Mouse (Mus musculus): ENCODE results near the gene Olfr1357. TPM values are rescaled to one million over a fixed set of nuclear protein-coding genes. Genes with fewer than 3 reads are reported as not detected.
"Not testable (repeated sequence)": the region's sequence is repeated elsewhere in the genome, so short reads cannot be mapped to it uniquely, and the experiment has no call there.

Olfr1357 gene
- not detected in 2 replicates for polyA plus RNA-seq (2012; rRNA removed)
- polyA plus RNA-seq (2014; fragmentation: Nextera tagmentation; extraction: Ambion mirVana) = not detected in 2 replicates

DNA sequence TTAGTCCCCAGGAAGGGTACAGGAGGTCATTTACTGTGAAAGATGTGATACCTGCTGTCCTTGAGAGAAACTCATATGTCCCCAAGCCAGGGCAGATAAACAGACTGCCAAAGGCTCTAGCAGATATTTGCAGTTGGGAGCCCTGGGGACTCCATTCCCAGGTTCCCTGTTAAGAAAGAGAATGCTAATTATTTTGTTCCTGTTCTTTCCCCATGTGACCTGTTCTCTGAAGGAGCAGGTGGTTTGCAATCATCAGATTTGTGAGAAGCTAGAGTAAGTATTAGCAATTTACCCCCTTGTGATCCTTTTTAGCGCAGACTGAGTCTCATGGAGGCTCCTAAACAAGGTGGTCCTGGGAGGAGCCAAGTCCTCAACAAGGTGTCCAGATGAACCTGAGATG, at the start of gene Olfr1357:
Gene Olfr1357, minus strand, starts transcription at position 101 of the 400 bp plus-strand sequence.
- Histone ChIP-seq H3K4me1 (ENCODE audit: control insufficient read depth, insufficient read depth, low read length) (no peaks in the 10 kb centered on the region), H3K9me3 (ENCODE audit: control insufficient read depth, low read length) (no peaks in the 10 kb centered on the region), H3K9ac (ENCODE audit: low read depth, low read length, severe bottlenecking) (no peak within 1 kb of the TSS), H3K4me2 (replicated peaks; ENCODE audit: low read depth, low read length, severe bottlenecking) (no peak within 1 kb of the TSS), H3K36me3 (ENCODE audit: control insufficient read depth, insufficient read depth, low read length) (no peaks in the 10 kb centered on the region), H3K27ac (replicated peaks; ENCODE audit: low read depth, low read length) (no peak within 1 kb of the TSS), H3K4me3 (replicated peaks; ENCODE audit: low read length) (no peak within 1 kb of the TSS), H3K27me3 (ENCODE audit: control insufficient read depth, insufficient read depth, low read length) (no peaks in the 10 kb centered on the region)
- DNase-seq (ENCODE audit: low spot score) = no peak
- ATAC-seq (ENCODE audit: low FRiP score, low read depth) = no peak
- 89% methylated on average over 1 of the region's 1 CpGs for WGBS
- no peak for TF ChIP-seq POLR2A (IDR thresholded peaks at IDR 0.05; ENCODE audit: borderline replicate concordance, extremely low read depth, insufficient read depth, insufficient read length)

DNA sequence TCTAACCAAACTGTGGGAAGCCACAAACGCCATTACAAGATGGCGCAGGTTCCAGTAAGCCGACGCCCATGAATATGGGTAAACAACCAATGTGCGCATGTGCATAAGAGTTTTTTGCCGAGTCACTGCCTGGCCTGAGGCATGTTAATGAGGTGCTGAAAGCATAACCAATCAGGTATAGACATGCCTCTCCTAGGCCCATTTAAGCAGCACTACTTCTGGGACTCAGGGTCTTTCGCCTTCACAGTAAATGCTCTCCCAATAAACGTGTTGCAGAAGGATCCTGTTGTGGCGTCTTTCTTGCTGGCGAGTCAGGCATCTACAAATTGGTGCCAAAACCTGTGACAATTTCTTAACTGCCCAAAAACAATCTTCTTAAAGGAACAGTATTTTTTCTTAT, 48.8 kb upstream of the Olfr1357 start:
- ATAC-seq (ENCODE audit: low FRiP score, low read depth); DNase-seq (ENCODE audit: low spot score); H3K4me2 ChIP-seq (replicated peaks; ENCODE audit: low read depth, low read length, severe bottlenecking); H3K27me3 ChIP-seq (ENCODE audit: control insufficient read depth, insufficient read depth, low read length); H3K9me3 ChIP-seq (ENCODE audit: control insufficient read depth, low read length); H3K9ac ChIP-seq (ENCODE audit: low read depth, low read length, severe bottlenecking); H3K4me3 ChIP-seq (replicated peaks; ENCODE audit: low read length); H3K4me1 ChIP-seq (ENCODE audit: control insufficient read depth, insufficient read depth, low read length); H3K27ac ChIP-seq (replicated peaks; ENCODE audit: low read depth, low read length); H3K36me3 ChIP-seq (ENCODE audit: control insufficient read depth, insufficient read depth, low read length): not testable (repeated sequence)
- 89% methylated on average over 10 of the region's 10 CpGs for WGBS

DNA sequence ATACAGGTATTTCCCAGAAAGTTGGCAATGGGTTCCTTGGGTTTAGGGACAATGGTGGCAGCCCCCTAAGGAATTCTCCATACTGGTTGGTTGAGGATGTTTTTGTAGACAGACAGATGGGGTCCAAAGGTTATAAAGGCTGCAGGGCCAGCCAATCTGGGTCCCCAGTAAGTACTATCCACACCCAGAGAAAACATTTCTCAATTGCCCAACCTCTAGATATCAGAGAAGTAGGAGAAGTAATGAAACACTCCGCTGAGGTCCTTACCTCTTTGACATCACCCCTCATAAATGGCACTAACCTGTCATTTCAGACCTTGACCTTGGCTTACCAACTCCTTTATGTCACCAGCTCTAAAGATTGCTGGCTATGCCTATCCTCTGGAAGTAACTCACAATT, 46.7 kb upstream of the Olfr1357 start:
- WGBS = 95% methylated on average over 1 of the region's 1 CpGs
- Histone ChIP-seq H3K36me3 (ENCODE audit: control insufficient read depth, insufficient read depth, low read length) (no peaks in the 10 kb centered on the region), H3K4me1 (ENCODE audit: control insufficient read depth, insufficient read depth, low read length) (no peaks in the 10 kb centered on the region), H3K4me3 (replicated peaks; ENCODE audit: low read length) (no peak overlapping the region), H3K9ac (ENCODE audit: low read depth, low read length, severe bottlenecking) (no peak overlapping the region), H3K27ac (replicated peaks; ENCODE audit: low read depth, low read length) (no peak overlapping the region), H3K4me2 (replicated peaks; ENCODE audit: low read depth, low read length, severe bottlenecking) (no peak overlapping the region), H3K9me3 (ENCODE audit: control insufficient read depth, low read length) (no peaks in the 10 kb centered on the region), H3K27me3 (ENCODE audit: control insufficient read depth, insufficient read depth, low read length) (no peaks in the 10 kb centered on the region)
- TF ChIP-seq POLR2A (IDR thresholded peaks at IDR 0.05; ENCODE audit: borderline replicate concordance, extremely low read depth, insufficient read depth, insufficient read length) = no peak
- ATAC-seq (ENCODE audit: low FRiP score, low read depth) = no peak
- no peak for DNase-seq (ENCODE audit: low spot score)

DNA sequence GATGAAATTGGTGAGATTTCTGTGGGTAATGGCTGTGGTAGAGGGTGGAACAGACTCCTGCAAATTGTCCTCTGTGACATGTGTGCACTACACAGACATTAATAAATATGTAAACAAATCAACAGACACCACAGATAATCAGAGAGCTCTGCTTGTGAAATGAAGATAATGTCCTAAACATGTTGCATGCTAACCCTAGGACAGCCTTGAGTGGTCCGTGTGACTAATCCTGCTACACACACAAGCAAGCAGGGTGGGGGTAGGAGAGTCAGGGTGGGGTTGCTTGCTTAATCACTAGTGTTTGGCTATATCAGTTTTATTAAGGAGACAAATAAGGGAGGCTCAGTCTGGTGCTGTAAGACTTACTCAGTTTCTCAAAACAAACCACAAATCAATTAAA, 43.3 kb upstream of the Olfr1357 start:
- Histone ChIP-seq H3K4me1 (ENCODE audit: control insufficient read depth, insufficient read depth, low read length) (no peaks in the 10 kb centered on the region), H3K4me2 (replicated peaks; ENCODE audit: low read depth, low read length, severe bottlenecking) (no peak overlapping the region), H3K36me3 (ENCODE audit: control insufficient read depth, insufficient read depth, low read length) (no peaks in the 10 kb centered on the region), H3K9ac (ENCODE audit: low read depth, low read length, severe bottlenecking) (no peak overlapping the region), H3K27ac (replicated peaks; ENCODE audit: low read depth, low read length) (no peak overlapping the region), H3K27me3 (ENCODE audit: control insufficient read depth, insufficient read depth, low read length) (no peaks in the 10 kb centered on the region), H3K4me3 (replicated peaks; ENCODE audit: low read length) (no peak overlapping the region), H3K9me3 (ENCODE audit: control insufficient read depth, low read length) (no peaks in the 10 kb centered on the region)
- DNase-seq (ENCODE audit: low spot score) (no peak), ATAC-seq (ENCODE audit: low FRiP score, low read depth) (no peak)
- no peak for TF ChIP-seq POLR2A (IDR thresholded peaks at IDR 0.05; ENCODE audit: borderline replicate concordance, extremely low read depth, insufficient read depth, insufficient read length)
- 89% methylated on average over 1 of the region's 1 CpGs for WGBS

DNA sequence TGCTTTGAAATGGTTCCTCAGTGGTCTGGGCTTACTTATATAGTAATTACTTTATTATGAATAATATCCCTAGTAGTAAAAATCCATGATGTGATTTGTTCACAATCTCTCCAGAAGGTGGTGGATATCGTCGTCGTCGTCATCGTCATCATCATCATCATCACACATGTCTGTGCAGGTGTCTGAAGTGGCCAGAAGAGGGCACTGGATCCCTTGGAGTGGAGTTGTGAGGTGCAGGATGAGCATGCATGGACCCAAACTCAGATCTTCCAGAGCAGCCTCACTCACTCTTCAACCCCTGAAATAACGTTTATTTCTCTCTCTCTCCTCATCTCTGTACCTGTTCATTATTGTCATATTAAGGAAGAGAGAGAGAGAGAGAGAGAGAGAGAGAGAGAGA, 14.4 kb upstream of the Olfr1357 start:
- 13% methylated on average over 6 of the region's 6 CpGs for WGBS
- peak; percentile 30 for DNase-seq (ENCODE audit: low spot score)
- H3K4me2 ChIP-seq (replicated peaks; ENCODE audit: low read depth, low read length, severe bottlenecking) = no peak overlapping the region

DNA sequence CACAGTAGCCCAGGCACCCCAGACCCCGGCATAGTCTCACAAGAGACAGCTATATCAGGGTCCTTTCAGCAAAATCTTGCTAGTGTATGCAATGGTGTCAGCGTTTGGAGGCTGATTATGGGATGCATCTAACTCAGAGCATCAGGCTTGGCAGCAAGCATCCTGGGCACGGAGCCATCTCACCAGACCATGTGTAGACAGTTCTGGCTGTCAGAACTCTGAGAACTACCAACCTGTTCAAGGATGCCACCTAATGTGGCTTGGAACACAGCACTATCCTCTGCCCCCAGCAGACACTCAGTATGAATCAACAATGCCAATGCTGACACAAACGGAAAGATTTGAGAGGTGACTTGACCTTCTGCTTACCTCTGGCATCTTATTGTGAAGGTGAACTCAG, 12.3 kb upstream of the Olfr1357 start:
- DNase-seq (ENCODE audit: low spot score) = no peak
- no peak overlapping the region for H3K4me3 ChIP-seq (replicated peaks; ENCODE audit: low read length)
- no peaks in the 10 kb centered on the region for H3K9me3 ChIP-seq (ENCODE audit: control insufficient read depth, low read length)
- no peak overlapping the region for H3K4me2 ChIP-seq (replicated peaks; ENCODE audit: low read depth, low read length, severe bottlenecking)
- H3K27me3 ChIP-seq (ENCODE audit: control insufficient read depth, insufficient read depth, low read length) = no peaks in the 10 kb centered on the region
- no peaks in the 10 kb centered on the region for H3K4me1 ChIP-seq (ENCODE audit: control insufficient read depth, insufficient read depth, low read length)
- TF ChIP-seq POLR2A (IDR thresholded peaks at IDR 0.05; ENCODE audit: borderline replicate concordance, extremely low read depth, insufficient read depth, insufficient read length) = no peak
- no peak overlapping the region for H3K9ac ChIP-seq (ENCODE audit: low read depth, low read length, severe bottlenecking)
- H3K36me3 ChIP-seq (ENCODE audit: control insufficient read depth, insufficient read depth, low read length) = no peaks in the 10 kb centered on the region
- ATAC-seq (ENCODE audit: low FRiP score, low read depth) = no peak
- WGBS = 70% methylated on average over 4 of the region's 4 CpGs
- no peak overlapping the region for H3K27ac ChIP-seq (replicated peaks; ENCODE audit: low read depth, low read length)

More for the DNA sequence above, 14.4 kb upstream of the Olfr1357 start:
- H3K27ac ChIP-seq (replicated peaks; ENCODE audit: low read depth, low read length) = no peak overlapping the region
- no peaks in the 10 kb centered on the region for H3K36me3 ChIP-seq (ENCODE audit: control insufficient read depth, insufficient read depth, low read length)
- no peak overlapping the region for H3K4me3 ChIP-seq (replicated peaks; ENCODE audit: low read length)
- no peaks in the 10 kb centered on the region for H3K4me1 ChIP-seq (ENCODE audit: control insufficient read depth, insufficient read depth, low read length)
- TF ChIP-seq POLR2A (IDR thresholded peaks at IDR 0.05; ENCODE audit: borderline replicate concordance, extremely low read depth, insufficient read depth, insufficient read length) = no peak
- no peaks in the 10 kb centered on the region for H3K9me3 ChIP-seq (ENCODE audit: control insufficient read depth, low read length)
- no peak; the same call in 1 of the 2 replicates for ATAC-seq (ENCODE audit: low FRiP score, low read depth)
- no peak overlapping the region for H3K9ac ChIP-seq (ENCODE audit: low read depth, low read length, severe bottlenecking)
- H3K27me3 ChIP-seq (ENCODE audit: control insufficient read depth, insufficient read depth, low read length) = no peaks in the 10 kb centered on the region

DNA sequence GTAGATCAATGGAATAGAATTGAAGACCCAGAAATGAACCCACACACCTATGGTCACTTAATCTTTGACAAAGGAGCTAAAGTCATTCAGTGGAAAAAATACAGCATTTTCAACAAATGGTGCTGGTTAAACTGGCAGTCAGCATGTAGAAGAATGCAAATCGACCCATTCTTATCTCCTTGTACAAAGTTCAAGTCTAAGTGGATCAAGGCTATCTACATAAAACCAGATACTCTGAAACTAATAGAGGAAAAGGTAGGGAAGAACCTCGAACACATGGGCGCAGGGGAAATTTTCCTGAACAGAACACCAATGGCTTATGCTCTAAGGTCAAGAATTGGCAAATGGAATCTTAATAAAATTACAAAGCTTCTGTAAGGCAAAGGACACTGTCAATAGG, 5.3 kb upstream of the Olfr1357 start:
- not testable (repeated sequence) for ATAC-seq (ENCODE audit: low FRiP score, low read depth); H3K4me2 ChIP-seq (replicated peaks; ENCODE audit: low read depth, low read length, severe bottlenecking)
- WGBS = 74% methylated on average over 3 of the region's 3 CpGs

More for the DNA sequence above, 5.3 kb upstream of the Olfr1357 start:
- not testable (repeated sequence) for H3K27me3 ChIP-seq (ENCODE audit: control insufficient read depth, insufficient read depth, low read length); H3K36me3 ChIP-seq (ENCODE audit: control insufficient read depth, insufficient read depth, low read length); H3K9me3 ChIP-seq (ENCODE audit: control insufficient read depth, low read length); H3K9ac ChIP-seq (ENCODE audit: low read depth, low read length, severe bottlenecking); DNase-seq (ENCODE audit: low spot score); H3K4me1 ChIP-seq (ENCODE audit: control insufficient read depth, insufficient read depth, low read length); H3K27ac ChIP-seq (replicated peaks; ENCODE audit: low read depth, low read length); H3K4me3 ChIP-seq (replicated peaks; ENCODE audit: low read length)
